Comparison of ENCODE assay signal across 11 mouse cellular contexts in the genomic region with DNA sequence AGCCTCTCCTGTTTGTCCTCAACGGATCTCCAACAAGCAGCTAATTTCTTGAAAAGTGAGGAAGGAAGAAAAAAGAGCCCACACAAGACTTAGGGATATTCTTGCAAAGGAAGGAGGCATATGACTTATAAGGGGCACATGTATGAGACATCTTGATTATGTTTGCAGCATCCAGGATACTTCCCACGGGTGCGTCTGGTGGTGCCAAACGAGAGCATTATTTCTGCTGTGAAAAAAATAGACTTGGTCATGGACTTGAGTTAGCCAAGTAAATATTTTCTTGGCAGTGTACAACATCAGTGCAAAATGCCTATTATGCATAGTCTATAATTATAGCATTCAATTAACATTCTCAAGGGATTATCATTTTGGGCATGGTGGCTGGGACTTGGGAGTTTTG.
"Had no signal": no experiment of that assay in that cellular context is flagged by ENCODE, and none has a peak within 500 bp of the region (broad histone marks: within the 10 kb centered on the region; RNA-seq: fewer than 3 reads in every experiment).

No protein-coding gene starts in this region.

- ATAC-seq: liver, postnatal 0 days; lung, postnatal 0 days; midbrain, embryonic 13.5 days; midbrain, embryonic 15.5 days had no signal

- DNase-seq: liver, postnatal 0 days; lung, adult 2 months; lung, postnatal 14 days; lung, postnatal 36 days; right cerebral cortex, postnatal 14 days; thymus, adult 2 months; thymus, postnatal 14 days; thymus, postnatal 36 days had no signal
